Mouse (Mus musculus) bone marrow, adult 2 months (tissue): Measurements from ENCODE around the gene Soat2. TPM values are rescaled to one million over a fixed set of nuclear protein-coding genes. Genes with fewer than 3 reads are reported as not detected.

Source experiments
- H3K27ac ChIP-seq: fragments of 200-500 bp; 2 replicates; pipeline ENCODE4 v1.5.1; 2012; ENCODE audit warnings: low read depth, mild to moderate bottlenecking, control low read depth, inconsistent platforms, low read length; ENCODE audit not compliant: control insufficient read depth, poor library complexity, insufficient read depth
- H3K4me1 ChIP-seq: fragments of 200-500 bp; 2 replicates; pipeline ENCODE4 v1.6.1; 2011; ENCODE audit warnings: low read length; ENCODE audit not compliant: control insufficient read depth, insufficient read depth
- H3K4me3 ChIP-seq: fragments of 200-500 bp; replicated peaks from 2 replicates; pipeline ENCODE3; 2011; ENCODE audit warnings: mild to moderate bottlenecking, low read depth, low read length, control low read depth; ENCODE audit not compliant: control insufficient read depth
- CTCF ChIP-seq: fragments of 200-500 bp; IDR thresholded peaks from 2 replicates; pipeline ENCODE4 v1.5.1; 2011; ENCODE audit warnings: low read length, control low read depth; ENCODE audit not compliant: control insufficient read depth, insufficient read depth
- POLR2A ChIP-seq: fragments of 200-500 bp; IDR thresholded peaks from 2 replicates; pipeline ENCODE4 v1.6.1; 2011; ENCODE audit warnings: low read depth, mild to moderate bottlenecking, control low read depth, low read length, borderline replicate concordance; ENCODE audit not compliant: control insufficient read depth
- WGBS: fragments of 180-500 bp; shearing (Covaris S2); methylation state at CpG from one replicate; pipeline ENCODE4 v1.1.7; 2018; 5-methylcytosine and 5-hydroxymethylcytosine counted together
- polyA plus RNA-seq: library from polyadenylated mRNA; stranded (reverse); fragments of >200 nt; gene quantifications from 2 replicates; pipeline ENCODE4 v1.2.4, GENCODE M21; 2011; ENCODE audit warnings: low replicate concordance; ENCODE audit not compliant: missing spikeins, insufficient read depth, insufficient read length

The Soat2 gene
- polyA plus RNA-seq, 1 experiment = 2.7 TPM

DNA sequence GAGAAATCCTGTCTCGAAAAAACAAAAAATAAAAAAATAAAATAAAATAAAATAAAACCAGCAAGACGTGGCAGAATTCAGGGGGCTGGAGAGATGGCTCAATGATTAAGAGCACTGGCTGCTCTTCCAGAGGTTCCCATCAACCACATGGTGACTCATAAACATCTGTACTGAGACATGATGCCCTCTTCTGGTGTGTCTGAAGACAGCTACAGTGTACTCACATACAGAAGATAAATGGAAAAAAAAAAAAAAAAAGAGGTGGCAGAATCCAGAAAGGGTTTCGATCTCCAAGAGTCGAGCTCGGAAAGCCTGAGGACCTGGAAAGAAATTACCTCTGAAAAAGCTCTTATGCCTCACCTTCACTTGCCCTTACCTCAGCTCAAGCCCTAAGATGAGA is 9.2 kb upstream of the Soat2 start:
- no peak overlapping the region for H3K4me3 ChIP-seq
- H3K4me1 ChIP-seq = peaks cover 1% of the 10 kb centered on the region; the same call in 1 of the 2 replicates
- no peak for TF ChIP-seq POLR2A
- TF ChIP-seq CTCF = no peak
- 76% methylated on average over 5 of the region's 5 CpGs for WGBS
- no peak overlapping the region for H3K27ac ChIP-seq

DNA sequence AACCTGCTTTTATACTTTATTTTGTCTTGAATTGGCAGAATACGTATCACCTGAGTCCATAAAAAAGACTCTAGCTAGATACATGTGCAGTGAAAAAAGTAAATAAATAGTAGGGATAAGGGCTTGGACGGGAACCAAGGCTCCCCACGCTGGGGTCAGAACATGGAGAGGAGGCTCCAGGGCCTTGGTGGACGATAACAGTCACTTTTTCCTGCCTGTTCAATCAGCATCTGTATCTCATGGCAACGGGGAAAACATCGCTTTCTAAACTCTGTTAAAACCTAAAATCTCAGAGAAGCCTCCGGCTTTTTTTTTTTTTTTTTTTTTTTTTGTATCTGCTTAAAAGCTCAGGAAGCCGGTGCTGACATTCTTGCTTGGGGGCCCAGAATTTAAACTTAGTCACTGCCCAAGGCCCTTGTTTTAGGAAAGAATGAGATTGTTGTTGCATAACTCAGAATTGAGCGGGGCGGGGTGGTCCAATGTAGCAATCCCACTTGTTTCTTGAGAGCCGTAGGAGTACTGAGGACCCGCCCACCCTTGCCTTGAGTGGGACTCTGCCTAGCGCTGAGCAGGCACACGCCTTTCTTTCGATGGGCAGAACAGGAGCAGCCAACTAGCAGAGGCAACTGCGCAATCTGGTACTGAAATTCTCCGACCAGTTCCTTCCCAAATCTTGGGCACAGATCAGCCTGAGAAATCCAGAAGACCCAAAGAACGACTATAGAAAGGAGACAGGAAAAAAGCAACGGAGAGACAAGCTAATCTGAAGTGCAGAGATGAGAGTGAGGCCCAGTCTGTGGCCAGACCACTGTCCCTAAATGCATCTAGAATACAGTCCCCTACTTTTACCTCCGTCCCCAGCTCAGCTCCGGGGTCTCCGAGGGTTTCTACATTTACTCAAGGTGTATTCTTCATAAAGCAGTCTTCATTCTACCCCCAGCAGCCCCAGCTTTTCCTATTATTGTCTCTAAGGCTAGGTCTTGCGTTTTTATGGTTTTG is 7.1 kb upstream of the Soat2 start:
- Histone ChIP-seq H3K27ac (no peak overlapping the region), H3K4me1 (peaks cover 1% of the 10 kb centered on the region; the same call in 1 of the 2 replicates), H3K4me3 (no peak overlapping the region)
- 61% methylated on average over 23 of the region's 23 CpGs for WGBS
- no peak for TF ChIP-seq POLR2A
- no peak for TF ChIP-seq CTCF

DNA sequence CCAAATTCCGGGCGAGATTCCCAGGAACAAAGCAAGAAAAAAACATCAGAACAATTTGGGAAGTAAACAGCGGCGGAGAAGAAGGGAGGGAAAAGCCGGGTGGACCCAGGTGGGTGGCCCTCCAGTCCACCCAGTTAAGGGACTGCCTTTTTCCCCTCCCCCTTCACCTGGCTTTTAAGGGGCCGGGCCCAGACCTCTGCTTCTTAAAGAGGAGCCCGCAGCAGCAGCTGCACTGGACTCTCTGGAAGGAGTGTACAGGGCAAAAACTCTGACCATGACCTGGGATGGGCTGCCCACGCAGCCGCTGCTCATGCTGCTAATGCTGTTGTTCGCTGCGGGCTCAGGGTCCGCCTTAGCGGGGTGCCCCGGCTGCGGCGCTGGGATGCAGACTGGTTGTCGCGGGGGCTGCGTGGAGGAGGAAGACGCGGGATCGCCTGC is 6.0 kb upstream of the Soat2 start, which contains the start of gene Igfbp6:
Igfbp6 (plus strand) TSS at position 89 of the 438 bp plus-strand sequence.
- WGBS = 45% methylated on average over 22 of the region's 22 CpGs
- no peak within 1 kb of the TSS for H3K4me3 ChIP-seq
- TF ChIP-seq POLR2A (no peak), CTCF (no peak)
- peaks cover 1% of the 10 kb centered on the region; the same call in 1 of the 2 replicates for H3K4me1 ChIP-seq
- no peak within 1 kb of the TSS for H3K27ac ChIP-seq

DNA sequence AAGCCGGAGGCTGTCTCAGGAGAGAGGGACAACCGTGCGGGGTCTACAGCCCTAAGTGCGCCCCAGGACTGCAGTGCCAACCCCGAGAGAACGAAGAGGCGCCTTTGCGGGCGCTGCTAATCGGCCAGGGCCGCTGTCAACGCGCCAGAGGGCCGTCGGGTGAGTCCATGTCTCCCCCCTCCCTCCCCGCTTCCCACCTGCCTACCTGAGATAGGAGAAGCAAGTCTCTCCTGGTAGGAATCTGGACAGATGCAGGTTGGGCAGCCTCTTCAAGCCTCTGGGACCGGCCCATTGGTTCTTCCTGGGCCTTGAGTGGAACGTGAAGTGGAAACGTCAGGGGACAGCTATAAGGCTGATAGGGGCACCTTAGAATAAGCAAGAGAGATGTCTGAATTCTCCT is 5.6 kb upstream of the Soat2 start:
- WGBS = 45% methylated on average over 19 of the region's 19 CpGs
- no peak overlapping the region for H3K27ac ChIP-seq
- TF ChIP-seq POLR2A (no peak), CTCF (no peak)
- H3K4me3 ChIP-seq = no peak overlapping the region
- peaks cover 1% of the 10 kb centered on the region; the same call in 1 of the 2 replicates for H3K4me1 ChIP-seq

DNA sequence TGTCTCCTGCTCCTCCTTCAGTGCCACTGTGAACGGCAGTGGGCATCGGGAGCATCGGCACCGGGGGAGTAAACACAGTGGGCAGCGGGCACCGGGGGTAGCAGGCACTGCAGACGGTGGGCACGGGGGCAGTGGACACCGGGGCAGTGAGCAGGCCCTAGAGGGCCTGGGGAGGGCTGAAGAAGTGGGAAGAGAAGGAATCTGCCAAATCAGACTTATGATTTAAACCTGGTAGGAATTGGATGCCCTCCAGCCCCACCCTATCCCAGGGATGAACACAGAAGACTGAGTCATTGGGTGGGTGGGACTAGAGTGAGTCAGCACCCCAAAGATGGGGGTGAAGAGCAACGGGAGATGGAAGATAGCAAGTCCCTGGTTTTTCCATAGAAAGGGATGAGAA is 5.0 kb upstream of the Soat2 start:
- no peak overlapping the region for H3K4me3 ChIP-seq

DNA sequence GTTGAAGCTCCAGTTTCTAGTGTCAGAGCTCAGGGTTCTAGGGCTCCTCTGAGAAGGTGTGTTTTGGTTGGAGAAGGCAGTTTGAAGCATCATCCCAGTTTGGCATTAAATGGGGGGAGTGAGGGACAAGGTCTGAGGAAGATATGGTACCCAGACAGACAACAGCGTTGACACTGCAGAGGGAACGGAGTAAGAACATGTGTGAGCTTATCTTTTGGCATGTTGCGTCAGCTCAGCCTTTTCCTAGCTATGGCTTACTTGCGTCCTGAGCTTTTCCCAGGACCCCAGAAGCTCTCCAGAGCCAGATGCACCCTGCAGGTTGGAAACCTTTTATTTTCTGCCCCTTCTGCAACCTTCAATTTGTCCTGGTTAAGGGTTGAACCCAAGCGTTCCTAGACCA is 4.2 kb upstream of the Soat2 start:
- 67% methylated on average over 5 of the region's 5 CpGs for WGBS
- Histone ChIP-seq H3K4me1 (peaks cover 3% of the 10 kb centered on the region; the same call in 1 of the 2 replicates), H3K4me3 (no peak overlapping the region), H3K27ac (no peak overlapping the region)
- TF ChIP-seq POLR2A (no peak), CTCF (no peak)

More for the DNA sequence above, 5.0 kb upstream of the Soat2 start:
- no peak for TF ChIP-seq CTCF
- TF ChIP-seq POLR2A = no peak
- Histone ChIP-seq H3K4me1 (peaks cover 1% of the 10 kb centered on the region; the same call in 1 of the 2 replicates), H3K27ac (no peak overlapping the region)
- WGBS = 77% methylated on average over 10 of the region's 10 CpGs

DNA sequence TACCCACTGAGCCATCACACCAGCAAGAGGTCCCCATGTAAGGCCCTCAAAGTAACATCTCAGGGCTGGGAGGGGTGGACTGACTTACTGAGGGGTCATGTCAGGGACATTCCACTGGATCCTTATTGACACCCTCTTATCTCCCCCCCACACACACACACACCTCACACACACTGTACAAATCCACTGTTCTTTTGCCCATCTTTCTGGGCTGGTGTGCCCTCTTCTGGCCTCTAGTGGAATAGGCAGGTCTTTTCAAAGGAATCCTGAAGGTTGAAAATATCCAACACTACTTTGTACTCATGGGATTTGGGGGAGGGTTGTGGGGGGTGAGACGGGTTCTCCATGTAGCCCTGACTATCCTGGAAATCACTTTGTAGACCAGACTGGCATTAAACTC is 3.4 kb upstream of the Soat2 start:
- peaks cover 4% of the 10 kb centered on the region; the same call in 1 of the 2 replicates for H3K4me1 ChIP-seq
- TF ChIP-seq POLR2A (no peak), CTCF (peak; percentile 37; the same call in 1 of the 2 replicates)

DNA sequence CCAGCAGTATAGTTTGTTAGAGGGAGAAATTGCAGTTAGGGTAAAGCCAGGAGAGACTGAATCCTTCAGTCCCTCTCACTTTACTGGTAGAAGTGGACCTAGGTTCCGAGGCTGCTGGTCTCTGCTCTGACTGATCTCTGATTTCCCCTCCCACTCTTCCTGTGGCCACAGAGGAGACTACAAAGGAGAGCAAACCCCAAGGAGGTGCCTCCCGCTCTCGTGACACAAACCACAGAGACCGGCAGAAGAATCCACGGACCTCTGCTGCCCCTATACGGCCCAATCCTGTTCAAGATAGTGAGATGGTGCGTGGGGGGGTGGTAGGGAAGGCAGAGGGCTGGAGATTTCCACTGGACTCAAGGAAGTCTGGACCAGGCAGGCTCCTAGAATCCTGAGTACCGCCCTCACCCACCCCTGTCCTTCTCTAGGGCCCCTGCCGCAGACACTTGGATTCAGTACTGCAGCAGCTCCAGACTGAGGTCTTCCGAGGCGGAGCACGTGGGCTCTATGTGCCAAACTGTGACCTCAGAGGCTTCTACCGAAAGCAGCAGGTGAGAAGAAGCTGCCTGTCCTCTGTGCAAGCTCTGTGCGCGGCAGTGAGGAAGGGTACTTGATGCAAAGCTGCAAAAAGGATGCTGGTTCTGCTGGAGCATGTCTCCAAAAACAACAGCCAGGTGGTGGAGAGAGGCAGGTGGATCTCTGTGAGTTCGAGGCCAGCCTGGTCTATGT is 2.5 kb upstream of the Soat2 start:
- Histone ChIP-seq H3K27ac (no peak overlapping the region), H3K4me3 (no peak overlapping the region), H3K4me1 (peaks cover 4% of the 10 kb centered on the region; the same call in 1 of the 2 replicates)
- 38% methylated on average over 16 of the region's 16 CpGs for WGBS
- TF ChIP-seq POLR2A (no peak), CTCF (no peak)

More for the DNA sequence above, 3.4 kb upstream of the Soat2 start:
- Histone ChIP-seq H3K27ac (no peak overlapping the region), H3K4me3 (no peak overlapping the region)
- WGBS = 3% methylated on average over 1 of the region's 1 CpGs
